Mouse (Mus musculus) retina, adult 2 months (tissue): ENCODE results near the gene Agbl3.

Experiments
- DNase-seq: peaks from one replicate; pipeline ENCODE4 v3.0.0-alpha.2; 2012; ENCODE audit warnings: low read depth, low spot score

The Agbl3 gene

DNA sequence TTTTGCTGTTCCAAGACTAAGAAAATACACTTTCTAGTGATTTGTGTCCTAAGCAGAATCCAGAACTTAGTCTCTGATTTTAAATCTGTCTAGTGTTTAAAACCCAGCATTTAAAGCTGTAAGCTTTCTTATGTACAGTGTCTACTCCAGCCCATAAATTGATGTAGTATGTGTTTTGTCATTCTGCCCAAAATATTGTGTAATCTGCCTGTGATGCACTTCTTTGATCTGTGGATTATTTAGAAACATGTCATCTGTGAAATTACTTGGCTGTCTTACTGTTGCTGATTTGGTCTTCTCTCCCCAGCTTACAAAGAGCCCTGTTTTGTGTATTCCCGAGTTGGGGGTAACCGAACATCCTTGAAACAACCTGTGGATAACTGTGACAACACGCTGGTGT is 17.7 kb downstream of the Agbl3 start:
- no peak for DNase-seq

DNA sequence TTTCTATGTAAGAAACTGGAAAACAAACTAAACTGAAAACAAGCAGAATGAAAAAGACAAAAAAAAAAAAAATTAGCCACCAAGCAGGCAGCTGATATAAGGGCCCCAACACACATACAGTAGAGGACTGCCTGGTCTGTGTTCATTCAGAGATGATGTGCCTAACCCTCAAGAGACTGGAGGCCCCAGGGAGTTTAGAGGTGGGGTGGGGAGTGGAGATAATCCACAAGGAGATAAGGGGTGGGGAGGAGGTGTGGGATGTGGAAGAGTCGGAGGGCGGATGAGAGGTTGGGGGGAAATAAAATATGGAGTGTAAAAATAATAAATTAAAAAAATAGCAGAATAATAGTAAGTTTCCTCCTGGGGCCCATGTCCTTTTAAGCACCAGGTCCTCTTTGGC is 25.4 kb downstream of the Agbl3 start:
- DNase-seq = no peak

DNA sequence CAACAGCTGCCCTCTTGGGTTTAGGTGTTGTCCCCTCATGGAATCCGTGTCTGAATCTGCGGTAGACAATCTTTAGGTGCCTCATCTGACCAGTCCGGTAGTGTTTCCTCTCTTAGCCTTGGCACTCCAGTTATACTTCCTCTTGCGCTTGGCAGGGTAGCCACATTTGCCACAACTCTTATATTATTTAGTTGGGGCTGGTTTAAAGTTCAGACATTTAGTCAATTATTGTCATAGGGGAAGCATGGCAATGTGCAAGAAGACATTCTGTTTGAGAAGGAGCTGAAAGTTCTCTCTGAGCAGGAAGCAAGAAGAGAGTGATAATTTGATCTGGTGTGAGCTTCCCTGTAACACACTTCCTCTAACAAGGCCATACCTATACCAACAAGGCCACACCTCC is 30.4 kb downstream of the Agbl3 start:
- DNase-seq = no peak

DNA sequence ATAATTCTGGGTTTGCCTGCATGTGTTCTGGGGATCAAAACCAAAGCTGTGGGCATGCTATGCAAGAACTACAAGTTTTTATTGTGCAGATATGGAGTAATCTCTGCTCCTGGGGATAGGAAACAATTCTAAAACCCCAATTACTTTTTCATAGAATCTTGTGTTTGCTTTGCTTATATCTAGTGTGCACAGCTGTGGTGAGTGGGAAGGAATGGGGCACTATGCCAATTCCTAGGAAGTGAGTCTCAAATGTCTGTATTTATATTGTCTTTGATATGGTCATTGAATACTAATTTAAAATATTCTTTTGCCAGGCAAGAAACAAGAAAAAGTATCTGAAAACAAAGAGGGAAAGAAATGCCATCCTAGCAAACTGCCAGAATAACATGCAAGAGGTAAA is 44.2 kb downstream of the Agbl3 start:
- no peak for DNase-seq

DNA sequence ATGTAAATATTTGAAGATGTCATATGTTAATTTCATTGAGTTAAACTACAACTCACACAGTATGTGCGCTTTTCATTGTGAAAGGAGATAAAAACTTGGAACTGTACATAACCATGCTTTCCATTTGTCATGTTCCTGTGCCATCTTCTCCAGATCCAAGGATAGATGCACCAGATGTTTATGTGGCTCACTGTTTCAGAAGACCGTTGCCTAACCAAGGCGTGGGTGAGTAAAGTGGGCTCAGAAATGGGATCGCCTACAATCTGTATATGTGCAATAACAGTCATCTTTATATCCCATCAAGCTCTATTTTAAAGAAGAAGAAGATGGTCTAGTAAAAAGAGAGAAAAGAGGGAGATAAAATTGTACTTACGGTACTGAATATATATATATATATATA is 52.1 kb downstream of the Agbl3 start:
- DNase-seq = no peak

DNA sequence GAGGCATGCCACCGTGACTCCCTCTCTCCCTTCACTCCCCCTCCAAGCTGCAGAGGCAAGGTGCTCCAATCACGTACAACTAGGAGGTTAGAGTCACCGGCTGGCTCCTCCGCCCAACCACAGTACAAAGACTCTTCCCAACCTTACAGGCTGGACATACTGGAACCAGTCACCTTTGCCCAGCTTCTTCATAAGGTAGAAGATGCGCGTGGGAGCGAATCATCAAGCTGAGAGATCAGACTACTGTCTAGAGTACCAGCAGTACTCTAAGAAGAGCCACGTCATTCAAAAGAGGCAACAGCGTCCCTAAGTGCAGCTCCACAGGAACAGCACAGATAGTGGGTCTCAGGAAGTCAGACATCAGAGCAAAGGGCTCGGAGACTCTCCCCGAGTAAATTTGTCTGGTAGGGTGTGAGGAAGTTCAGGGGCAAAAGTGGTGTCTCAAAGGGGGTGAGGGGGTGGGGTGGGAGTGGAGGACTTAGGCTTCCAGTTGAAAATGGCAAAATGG is 81.4 kb downstream of the Agbl3 start:
- no peak for DNase-seq

DNA sequence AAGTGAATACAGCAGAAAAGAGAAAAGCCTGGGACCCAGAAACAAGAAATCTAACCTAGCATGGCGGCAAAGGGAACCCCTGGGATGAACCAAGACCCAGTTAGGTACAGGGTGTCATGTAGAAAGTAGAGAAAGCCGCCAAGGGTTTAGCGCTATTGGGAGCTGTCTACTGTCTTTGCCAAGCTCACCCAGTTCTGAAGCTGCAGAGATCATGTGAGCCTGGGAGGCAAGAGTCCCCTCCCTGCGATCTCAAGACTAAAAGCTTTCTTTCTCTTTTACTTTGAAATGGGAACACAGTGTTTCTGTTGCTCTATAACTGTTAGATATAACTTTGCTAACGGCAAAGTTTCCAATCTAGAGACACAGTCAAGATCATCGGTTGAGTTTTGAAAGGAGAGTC is 82.1 kb downstream of the Agbl3 start:
- DNase-seq = no peak

DNA sequence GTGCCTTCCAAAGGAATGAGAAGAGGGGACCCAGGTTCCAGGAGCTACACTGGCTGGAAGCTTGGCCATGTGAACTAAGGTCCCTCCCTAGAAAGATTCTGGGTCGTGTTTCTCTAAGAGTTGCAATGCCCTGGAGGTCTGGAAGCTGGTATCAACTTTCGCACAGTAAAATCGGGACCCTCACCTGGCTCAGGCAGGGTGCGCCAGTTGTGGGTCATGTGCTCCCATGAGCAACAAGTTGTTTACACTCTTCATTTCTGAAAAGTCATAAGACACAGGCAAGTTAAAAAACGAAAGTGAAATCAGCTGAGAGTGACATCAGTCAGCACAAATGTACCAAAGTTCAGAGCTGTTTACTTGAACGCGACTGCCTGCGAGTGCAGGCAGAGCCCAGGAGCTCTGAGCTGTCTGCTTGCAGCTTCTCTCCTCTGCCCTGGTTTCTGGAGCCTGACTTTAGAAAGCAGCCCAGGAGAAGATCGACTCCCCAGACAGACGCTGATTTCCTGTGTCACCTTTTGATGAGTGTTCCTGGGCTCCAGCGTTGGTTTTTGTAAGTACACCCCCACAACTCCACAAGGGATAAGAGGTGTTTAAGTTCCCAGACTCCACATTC is 82.7 kb downstream of the Agbl3 start, which contains the start of gene Tmem140:
Tmem140 (plus strand) TSS at position 356 of the 613 bp plus-strand sequence.
- DNase-seq = no peak

DNA sequence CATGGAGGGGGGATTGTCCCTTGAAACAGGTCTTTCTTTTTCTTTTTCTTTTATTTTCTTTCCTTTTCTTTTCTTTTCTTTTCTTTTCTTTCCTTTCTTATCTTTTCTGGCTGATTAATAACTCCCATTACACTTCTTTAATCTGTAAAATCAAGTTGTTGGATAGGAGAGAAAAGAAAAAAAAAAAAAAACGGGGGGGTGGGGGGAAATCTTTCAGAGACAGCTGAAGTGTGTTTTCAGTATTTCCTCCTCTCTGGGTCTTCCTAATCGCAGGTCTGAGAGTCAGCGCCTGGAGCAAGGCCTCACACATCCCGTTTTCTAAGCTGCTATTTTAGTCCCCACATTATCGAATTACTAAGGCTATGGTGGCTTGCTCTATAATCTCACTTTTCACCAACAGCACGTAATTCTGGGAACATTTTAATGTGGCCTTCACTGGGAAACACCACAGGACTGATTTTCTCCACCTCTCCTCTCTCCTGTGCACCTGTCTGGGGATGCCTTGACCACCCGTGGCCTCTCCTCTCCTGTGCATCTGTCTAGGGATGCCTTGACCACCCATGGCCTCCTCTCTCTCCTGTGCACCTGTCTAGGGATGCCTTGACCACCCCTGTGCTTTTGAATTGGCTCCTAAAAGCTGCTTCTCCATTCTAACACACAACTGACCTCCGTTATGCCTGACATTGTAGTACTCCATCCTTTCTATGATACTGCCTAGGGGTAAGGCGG is 83.7 kb downstream of the Agbl3 start:
- no peak for DNase-seq

DNA sequence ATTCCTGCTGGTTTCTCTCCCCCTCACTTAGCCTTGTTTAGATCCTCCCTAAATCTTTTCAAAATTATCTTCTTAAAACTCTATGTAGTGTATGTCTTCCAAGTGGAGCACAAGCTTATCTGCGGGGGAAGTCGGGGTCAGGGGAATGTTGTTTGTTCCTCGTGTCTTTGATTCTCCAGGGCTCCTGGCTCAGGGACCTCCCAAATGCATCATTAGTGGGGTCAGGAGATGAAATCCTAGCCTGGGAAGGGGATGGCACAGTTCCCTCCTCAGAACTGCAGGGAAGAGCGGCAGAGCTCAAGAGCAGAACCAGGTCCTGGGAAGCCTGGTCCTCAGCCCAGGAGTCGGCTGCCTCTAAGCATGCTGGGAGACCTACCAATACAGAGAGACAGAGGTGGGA is 85.0 kb downstream of the Agbl3 start:
- DNase-seq = no peak

DNA sequence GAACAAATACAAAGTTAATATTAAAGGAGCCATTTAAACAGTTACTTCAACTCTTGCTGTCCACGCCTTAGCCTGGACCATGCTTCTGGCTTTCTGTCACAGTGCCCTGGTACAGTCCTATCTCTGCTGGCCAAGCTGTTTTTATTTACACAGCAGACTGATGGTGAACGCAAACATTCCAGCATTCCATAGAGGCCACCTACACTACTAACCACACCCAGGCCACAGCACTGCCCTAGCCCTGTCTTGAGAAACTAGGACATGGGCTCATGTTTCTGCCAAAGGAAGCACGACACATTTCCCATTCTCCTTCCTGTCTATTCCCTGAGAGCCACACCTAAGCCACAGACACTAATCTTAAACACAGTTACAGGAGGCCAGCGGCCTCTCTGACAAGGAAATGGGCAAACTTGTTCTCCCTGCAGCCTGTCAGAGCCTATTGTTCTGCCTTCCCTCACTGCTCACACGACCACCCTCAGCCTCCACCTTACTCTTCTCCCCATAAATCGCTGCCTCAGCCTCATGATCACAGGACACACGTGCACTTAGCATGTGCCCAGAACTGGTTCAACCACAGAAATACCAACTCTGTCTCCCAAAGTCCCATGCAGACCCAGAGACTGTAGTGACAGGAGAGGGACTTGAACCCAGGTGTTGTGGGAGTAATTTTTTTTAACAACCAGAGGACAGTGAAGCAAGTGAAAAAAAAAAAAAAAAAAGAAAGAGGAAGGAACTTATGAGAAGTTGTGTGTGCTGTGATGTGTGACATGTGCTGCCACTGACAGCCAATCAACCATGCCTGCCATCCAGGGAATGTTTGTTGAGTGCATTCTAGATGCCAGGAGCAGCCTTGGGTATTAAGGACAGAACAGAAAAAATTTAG is 85.7 kb downstream of the Agbl3 start:
- no peak for DNase-seq

DNA sequence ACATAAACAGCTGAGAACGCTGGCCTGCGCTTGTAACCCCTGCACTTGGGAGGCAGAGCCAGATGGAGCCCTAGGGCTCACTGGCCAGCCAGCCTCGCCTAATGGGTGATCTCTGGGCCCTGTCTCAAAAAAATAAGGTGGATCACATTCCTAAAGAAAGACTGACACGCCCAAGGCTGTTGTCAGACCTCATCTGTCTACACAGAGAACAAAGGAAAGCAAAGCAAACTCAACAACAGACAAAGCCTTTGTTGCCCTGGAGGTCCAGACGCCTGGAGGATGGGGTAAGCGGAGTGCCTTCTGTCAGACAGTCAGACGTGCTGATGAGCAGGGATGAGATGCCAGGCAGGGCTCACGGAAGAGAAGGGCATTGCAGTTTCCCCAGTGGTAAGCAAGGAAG is 86.6 kb downstream of the Agbl3 start:
- no peak for DNase-seq

DNA sequence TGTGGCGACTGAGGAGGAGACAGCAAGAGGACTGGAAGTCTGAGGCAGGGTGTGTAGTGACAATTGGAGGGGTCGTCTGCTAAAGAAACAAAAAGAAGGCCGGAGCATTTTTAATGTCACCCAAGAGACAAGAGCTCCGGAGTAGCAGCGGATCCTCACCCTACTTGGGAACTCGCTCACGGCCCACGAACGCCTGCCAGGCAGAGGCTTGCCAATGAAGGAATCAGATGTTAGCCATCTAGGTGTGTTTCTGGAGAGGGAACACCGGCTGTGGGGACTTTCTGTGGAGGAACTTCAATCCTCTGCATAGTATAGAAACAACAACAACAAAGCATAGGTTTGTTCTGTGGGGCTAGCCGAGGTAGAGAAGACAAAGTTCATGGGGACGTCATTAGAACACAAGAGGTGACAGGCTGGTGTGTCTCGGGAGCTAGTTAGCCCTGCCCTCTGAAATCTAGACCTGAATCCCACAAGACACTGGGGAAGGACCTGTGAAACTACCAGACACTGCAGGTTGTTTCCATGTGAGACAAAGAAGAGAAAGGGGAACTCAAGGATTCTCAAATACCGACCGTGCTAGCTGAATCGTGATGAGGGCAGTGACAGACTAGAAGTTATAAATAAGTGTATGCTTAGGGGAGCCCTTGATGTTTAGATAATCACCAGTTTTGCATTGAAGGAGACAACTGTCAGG is 87.2 kb downstream of the Agbl3 start:
- no peak for DNase-seq

DNA sequence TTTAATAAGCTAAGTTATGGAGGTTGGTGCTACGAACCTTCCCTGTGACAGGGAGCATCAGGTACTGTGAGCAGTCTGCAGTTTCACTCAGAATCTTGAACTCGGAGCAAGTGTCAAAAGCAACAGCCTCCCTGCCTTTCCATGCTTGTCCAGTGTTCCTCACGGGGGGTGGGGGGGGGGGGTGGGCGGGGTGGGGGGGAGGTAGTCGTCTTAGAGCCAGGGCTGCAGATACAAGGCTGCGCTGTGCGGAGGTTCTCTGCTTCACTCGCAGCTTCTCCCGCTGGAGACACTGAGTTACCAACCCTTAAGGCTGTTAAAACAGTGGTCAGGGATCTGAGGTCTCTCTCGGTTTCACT is 87.7 kb downstream of the Agbl3 start:
- no peak for DNase-seq

DNA sequence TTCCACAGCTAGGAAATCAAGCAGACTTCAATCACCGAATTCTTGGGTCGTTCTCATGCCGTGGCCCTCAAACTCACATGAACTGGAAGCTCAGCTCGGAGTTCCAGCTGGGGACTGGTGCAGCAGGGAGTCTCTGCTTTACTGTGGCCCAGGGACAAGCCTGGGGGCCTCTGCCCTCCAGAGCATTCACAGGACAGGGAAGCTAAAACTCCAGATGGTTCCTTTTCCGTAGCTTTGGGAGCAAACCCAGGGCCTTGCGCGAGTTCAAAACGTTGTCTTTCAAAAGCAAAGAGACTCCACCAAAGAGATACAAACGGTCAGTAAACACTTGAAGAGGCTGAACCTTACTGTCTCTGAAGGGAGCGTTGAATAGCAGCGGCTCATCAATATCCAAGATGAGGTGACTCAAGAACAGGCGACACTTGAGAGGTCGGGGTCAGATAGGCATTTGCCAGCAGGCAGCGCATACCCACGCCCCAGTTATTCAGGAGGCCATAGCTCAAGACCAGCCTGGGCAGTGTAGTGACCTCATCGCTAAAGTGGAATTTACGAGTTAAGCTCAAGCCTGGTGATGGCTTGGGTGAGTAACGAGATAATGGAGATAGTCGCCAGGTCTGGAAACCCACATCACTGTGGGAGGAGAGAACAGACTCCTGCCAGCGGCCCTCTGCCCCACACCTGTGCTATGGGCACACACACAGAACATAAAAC is 88.4 kb downstream of the Agbl3 start:
- DNase-seq = no peak

DNA sequence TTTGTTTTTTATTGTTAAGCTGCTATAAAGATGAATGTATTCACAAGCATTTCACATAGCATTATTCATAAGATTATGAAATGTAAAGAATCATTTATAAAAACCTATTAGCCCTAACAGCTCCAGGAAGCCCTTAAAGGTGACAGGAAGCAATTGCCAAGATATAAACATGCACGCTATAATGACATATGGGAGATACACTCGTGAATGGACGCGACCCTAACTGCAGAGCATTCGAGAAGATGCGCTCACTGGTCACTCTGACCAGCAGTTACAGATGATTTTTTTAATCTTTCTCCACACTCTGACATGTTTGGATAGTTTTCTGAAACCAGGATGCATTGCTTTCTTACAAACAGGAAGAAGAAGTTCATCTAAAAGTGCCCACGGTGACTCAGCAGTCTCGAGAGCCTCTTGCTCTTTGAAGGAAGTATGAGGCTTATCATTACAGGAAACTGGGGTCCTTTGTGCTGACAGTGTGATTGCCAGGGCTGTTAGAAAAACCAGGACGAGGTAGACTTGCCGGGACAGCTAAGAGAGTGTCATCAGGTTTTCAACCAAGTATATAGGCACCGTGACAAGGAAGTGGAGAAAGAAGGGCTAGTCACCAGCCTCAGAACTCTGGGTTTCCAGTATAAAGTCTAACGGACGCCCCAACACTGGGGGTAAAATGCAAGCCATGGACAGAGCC is 89.1 kb downstream of the Agbl3 start:
- DNase-seq = no peak

DNA sequence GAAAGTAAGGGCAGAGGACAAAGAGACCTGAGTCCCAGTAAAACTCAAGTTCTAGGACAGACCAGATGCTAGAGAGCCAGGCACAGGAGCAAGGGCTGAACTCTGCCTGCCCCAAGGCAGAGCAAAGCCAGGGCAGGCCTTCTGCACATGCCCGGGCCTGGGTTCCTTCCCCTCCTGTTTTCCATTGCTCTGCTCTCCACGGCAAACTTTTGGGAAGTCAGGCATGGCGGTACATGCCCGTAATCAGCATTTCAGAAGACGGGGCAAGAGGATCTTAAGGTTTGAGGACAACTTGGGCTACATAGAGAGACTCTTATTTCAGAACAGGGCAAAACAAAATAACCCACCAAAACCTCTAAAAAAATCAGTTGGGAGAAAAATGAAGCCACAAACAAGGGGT is 89.9 kb downstream of the Agbl3 start:
- no peak for DNase-seq

DNA sequence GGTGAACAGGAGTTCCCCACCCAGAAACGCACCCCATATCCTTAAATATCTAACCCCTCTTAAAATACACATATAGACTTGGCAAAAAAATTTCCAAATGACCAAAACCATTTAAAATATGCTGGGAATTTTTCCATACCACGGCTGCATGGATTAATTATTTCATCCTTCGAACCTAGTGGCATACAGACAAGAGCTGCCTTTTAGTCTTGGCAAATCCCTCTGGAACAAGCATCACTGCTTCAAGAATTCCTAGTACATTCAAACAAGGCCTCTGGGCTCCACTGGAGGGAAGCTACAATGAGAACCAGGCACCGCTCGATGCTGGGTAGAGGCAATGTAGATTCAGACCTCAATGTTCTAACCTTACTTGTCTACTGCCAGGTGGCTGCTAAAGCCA is 90.5 kb downstream of the Agbl3 start:
- DNase-seq = no peak

DNA sequence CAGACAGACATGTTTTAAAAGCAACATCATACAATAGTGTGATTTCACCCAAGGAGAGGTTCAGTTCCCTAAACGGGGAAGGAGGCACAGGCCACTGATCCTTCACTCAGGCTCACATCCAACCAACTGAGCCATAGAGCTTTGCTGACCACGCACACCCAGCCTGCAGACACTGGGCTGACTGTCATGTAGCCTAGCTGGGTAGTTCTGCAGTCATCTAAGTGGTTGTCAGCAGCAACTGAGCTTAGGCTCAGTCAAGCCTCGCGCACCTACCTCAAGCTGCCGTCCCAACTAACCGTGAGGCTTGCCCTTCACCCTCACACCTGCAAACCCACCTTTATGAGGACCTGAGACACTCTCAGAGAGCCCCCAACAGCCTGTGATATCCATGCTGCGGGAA is 91.7 kb downstream of the Agbl3 start:
- DNase-seq = no peak

DNA sequence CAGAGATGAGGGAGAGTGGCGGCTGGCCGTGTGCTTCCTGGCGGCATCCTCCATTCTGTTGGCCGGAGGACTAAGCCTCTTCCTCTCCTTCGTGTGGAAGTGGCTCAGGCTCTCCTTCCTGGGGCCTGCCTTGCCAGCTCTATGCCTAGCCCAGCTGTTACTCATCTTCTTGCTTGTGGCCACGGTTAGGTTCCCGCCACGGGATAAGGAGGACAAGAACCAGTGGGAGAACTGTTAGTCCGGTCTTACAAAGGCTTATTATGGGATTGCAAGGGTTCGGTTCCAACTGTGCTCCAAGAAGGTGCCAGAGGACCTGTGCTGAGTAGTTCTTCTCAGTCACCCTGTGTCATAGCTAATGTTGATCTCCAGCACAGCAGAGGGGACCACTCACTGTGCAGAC is 92.6 kb downstream of the Agbl3 start:
- DNase-seq = no peak
